Mouse (Mus musculus): ENCODE results near the gene Tldc2. TPM values are rescaled to one million over a fixed set of nuclear protein-coding genes. Genes with fewer than 3 reads are reported as not detected.

Tldc2 gene
- polyA plus RNA-seq, 1 experiment, result not detected

DNA sequence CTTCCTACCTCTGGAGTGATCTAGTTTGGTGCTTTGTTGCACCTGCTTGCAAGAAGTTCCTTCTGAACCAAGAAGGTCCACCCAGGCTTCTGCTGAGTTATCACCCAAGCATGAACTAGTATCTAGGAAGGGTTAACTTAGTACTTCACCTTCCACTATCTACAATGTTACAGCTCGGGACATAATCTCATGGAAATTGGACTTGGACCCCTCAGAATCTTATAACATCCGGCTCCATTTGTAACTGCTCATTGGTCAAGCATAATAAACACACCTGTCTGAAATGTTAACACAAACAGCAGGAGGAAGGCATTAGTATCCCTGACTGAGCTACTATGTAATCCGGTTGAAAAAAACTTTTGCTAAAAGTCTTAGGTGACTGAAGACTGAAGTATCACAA, 40.5 kb downstream of the Tldc2 start:
- no peak for DNase-seq (ENCODE audit: low read depth)

DNA sequence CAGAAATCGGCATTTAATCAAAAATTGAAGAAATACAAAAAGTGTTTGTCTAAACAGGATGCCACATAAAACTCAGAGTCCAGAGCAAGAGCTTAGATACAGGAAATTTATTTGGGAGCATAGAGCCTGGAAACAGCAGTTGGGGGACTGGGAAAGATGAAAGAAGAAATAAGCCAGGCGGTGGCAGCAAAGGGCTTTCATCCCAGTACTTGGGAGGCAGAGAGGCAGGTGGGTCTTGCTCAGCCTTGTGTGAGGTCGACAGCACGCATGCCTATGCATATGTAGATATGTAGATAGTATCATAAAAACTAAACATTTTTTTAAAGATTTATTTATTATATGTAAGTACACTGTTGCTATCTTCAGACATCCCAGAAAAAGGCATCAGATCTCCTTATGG, 41.2 kb downstream of the Tldc2 start:
- no peak for DNase-seq (ENCODE audit: low read depth)

DNA sequence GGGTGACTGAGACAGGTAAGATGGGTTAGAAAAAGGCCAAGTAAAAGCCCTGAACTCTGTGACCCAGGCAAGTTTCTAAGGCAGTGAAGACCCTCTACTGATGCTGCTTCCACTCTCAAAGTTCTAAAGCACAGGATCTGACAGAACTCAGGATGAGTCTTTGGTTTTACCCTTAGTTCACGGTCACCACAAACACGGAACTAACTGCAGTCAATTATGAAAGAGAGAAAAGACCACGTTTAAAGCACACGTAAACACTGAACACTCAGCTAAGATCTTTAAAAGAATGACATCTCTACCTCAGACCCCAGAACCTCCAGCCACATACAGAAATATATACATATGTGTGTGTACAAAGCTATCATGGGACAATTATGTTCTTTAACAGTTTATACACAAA, 42.2 kb downstream of the Tldc2 start:
- no peak for DNase-seq (ENCODE audit: low read depth)

DNA sequence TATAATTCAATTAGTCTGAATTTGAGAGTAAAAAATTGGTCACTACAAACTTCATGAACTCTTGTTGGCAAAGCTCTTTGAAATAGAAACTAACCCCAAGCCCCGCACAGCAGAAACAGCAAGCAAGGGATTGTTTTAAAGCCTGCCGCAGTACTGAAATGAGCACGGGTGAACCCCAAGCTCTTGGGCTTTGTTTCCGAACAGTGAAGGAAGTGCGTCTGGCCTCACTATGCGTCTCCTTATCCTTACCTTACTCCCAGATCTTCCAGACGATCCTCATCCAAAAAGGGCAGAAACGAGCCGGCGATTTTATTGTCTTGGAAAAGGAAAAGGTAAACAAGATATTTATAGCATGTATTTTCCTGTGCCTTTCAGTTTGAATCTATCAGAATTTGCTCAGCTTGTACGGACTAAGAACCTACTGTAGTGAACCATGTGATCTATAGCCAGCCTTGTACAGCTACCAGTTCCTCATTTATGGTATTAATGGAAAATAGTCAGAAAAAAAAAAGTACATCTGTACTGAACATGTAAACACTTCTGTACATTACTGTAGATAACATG, 42.8 kb downstream of the Tldc2 start:
- DNase-seq (ENCODE audit: low read depth), result no peak

DNA sequence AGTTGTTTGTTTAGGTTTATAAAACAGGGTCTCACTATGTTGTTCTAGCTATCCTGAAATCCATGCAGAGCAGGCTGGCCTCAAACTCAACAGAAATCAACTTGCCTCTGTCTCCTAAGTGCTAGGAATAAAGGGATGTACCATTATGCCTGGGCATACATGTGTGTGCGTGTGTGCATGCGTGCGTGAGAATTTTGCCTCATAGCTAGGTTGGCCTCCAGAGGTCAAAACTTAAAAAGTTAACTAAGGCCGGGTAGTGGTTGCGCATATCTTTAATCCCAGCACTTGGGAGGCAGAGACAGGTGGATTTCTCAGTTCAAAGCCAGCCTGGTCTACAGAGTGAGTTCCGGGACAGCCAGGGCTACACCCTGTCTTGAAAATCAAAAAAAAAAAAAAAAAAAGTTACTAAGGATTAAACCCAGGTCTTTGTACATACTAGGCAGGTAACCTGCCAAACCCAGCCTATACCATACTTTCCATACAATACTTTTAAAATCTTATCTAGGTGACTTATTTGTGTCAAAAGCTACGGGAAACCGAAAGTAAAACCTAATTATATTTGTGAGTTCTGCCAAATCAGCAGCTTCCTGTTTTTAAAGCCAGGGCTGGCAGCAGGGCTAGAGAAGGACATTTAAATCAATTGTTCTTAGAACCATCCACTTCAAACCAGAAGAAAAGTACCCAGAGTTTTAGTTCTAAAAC, 44.1 kb downstream of the Tldc2 start:
- DNase-seq (ENCODE audit: low read depth), result no peak

DNA sequence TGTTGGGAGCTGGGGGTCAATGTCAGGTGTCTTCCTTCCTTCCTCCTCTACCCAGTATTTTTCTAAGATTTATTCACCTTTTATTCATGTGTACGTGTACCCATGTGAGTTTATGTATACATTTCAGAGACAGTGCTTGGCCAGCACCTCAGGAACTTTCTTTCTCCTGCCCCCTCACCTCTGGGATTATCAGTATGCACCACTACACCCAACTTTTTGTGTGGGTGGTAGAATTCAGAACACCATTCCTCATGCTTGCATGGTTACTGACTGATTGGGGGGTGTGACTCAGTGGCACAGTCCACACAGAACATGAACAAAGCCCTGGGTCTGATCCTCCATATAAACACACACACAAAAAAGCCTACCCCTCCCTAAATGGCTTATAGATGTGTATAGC, 45.2 kb downstream of the Tldc2 start:
- DNase-seq (ENCODE audit: low read depth), result no peak

DNA sequence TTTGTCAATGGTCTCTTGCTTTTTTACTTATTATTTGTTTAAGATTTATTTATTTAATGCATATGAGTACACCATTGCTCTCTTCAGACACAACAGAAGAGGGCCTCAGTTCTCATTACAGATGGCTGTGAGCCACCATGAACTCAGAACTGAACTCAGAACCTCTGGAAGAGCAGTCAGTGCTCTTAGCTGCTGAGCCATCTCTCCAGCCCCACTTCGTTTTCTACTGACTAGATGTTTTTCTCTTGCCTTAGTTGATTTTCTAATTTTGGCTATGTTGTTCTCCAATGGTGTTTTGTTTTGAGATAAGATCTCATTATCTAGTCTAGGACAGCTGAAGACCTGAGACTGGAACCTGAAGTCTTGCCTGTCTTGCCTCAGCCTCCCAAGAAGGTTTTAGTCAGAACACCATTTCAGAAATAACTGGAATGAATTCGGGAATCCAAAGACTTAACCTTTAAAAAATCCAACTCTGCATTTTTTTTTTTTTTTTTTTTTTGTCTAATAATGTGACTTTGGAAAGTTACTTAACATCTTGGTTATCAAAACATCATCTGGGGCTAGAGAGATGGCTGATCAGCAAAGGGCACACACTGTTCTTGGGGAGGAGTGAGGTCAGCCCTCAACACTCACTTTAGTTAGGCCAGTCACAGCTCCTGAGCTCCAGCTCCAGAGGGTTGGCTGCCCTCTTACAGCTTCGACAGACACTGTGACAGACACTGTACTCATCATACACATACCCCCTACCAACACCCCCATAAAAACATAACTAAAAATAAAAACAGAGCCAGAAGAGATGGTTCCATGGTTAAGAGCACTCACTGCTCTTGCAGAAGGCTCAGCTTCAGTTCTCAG, 46.1 kb downstream of the Tldc2 start:
- DNase-seq (ENCODE audit: low read depth), result no peak

DNA sequence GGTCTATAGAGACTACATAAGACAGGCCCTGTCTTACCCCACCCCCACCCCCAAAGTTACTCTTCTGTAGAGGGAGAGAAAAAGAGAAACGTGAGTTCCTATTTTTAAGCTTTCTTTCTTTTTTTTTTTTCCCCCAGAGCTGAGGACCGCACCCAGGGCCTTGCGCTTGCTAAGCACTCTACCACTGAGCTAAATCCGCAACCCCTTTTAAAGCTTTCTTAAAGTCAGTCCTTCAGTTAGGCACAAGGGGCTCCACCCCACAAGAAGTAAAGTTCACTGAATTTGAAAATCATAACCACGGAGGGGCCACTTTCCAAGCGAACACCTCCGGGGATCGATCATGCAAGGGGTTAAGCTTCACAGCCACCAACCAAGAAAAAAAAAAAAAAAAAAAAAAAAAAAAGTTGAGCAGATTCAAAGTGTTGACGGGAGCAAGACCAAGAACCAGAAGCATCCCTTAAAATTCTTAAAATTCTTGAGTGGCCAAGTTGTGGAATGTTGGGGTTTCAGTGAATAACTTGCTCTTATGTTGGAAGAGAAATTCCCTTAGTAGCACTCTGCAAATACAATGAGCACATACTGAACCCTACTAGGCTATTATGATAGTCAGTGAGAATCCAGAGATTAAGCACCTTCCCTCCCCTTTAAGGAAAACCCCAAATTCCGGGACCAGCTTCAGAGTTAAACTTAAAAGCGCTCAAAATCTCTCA, 47.1 kb downstream of the Tldc2 start:
- DNase-seq (ENCODE audit: low read depth), result no peak

DNA sequence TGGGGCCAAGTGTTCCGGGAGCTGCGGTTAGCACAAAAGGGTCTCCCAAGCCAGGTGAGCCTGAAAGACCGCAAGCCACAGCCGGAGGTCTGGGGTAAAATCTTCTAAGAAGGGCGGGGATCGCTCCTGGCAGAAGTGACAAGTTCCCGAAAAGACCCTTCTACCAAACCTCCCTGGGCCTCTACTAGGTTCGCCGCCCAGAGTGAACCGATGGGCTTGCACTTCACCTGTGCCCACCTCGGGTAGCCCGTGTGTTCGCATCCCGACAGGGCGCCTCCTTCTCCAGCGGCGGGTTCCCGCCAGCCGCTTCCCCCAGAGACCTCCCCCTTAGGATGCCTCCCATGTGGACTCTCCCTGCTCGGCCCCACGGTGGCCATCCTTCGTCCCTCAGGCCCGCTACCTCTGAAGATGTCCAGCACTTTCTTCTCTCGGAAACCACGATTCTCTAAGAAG, 47.6 kb downstream of the Tldc2 start:
- no peak for DNase-seq (ENCODE audit: low read depth)

DNA sequence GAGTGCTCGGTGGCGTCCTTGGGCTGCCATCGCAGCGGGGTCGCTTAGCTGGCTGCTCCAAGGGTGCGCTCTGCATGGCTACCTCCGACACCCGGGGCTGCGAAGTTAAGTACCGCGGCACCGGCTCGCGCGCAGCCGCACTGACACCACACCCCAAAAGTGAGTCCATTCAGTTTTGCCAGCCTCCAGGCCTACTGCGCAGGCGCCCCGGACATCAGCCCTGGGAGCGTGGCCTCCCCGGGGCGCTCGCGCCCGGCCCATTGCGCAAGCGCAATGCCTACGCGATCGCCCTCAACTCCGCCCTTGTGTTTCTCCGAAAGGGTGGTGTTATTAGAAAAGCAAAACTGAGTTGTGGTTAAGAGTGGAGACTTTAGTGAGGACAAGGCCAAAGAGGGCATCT, 48.2 kb downstream of the Tldc2 start, which contains the start of gene Samhd1:
Samhd1 (minus strand) TSS at position 252 of the 400 bp plus-strand sequence.
- no peak for DNase-seq (ENCODE audit: low read depth)

DNA sequence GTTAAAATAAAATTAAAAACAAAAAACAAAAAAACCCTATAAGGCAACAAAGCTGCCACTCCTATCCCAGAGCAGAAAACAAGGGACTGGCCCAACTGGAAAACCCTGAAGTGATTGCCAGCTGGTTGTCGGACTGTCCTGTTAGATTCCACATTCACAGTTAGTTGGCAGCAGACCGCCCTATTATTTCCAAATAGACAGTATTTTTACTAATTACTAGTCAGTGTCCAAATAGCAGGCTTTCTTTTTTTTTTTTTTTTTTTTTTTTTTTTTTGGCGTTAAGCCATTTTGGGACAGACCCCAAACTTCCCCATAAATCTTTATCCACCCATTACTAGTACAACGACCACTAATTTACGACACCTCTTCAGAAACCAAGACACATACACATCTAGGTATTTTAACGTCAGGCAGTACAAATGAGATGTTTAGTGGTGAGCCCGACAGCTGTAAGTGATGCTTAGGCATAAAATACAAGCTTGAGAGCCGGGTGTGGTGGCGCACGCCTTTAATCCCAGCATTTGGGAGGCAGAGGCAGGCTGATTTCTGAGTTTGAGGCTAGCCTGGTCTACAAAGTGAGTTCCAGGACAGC, 48.8 kb downstream of the Tldc2 start:
- no peak for DNase-seq (ENCODE audit: low read depth)

DNA sequence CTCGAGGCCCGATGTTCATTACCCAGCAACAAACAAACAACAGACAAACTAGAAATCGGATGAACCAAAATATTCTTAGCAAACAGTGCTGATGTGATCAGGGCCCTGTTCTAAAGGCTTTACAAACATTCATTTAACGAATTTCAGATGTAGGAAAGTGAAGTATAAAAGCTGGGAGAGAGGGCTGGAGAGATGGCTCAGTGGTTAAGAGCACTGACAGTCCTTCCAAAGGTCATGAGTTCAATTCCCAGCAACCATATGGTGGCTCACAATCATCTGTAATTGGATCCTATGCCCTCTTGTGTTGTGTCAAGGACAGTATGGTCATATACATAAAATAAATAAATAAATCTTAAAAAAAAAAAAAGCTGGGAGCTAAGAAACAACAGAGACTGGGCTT, 49.3 kb downstream of the Tldc2 start:
- no peak for DNase-seq (ENCODE audit: low read depth)

DNA sequence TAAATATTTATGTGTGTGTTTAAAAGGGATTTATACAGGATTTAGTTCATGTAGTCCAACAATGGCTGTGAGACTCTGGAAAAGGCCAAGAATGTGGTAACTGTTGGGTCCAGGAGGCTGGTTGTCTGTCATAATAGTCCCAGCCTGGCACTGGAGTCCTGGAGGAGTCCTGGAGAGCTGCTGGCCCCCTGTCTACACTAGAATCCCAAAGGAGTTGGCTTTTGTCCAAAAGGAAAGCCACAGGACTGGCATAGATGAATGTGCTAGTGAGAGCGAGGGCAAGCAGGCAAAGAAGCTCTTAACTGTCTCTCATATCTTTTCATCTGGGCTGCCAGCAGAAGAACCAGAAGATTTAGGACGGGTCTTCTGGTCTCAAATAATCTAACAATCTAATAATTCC, 49.8 kb downstream of the Tldc2 start:
- DNase-seq (ENCODE audit: low read depth), result no peak

DNA sequence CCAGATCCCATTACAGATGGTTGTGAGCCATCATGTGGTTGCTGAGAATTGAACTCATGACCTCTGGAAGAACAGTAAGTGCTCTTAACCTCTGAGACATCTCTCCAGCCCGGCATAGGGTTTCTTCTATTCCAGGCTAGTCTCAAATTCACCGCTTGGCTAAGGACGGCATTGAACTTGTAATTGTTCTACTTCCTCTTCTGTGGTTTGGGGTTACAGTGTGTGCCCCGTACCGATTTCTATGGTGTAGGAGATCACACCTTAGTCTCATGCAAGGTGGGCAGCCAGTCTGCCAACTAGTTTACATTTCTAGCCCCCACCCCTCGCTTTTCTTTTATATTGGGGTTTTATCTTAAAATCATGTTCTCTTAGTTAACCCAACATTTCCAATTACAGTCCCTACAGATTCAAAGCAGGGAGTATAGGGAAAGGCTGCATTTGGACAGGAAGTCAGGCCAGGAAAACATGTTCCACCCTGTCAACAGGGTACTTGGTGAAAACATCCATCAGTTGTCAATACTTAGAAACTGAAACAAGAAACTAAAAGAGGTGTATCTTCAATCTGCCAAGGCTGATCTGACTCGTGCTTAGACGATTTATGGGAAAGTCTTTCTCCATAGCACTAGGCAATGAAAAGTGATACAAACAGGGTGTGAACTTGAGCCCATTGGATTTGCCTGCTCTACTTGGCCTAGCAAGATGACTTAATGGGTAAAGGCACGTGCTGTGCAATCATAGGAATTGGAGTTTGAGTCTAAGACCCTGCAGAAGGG, 51.3 kb downstream of the Tldc2 start:
- DNase-seq (ENCODE audit: low read depth), result no peak

DNA sequence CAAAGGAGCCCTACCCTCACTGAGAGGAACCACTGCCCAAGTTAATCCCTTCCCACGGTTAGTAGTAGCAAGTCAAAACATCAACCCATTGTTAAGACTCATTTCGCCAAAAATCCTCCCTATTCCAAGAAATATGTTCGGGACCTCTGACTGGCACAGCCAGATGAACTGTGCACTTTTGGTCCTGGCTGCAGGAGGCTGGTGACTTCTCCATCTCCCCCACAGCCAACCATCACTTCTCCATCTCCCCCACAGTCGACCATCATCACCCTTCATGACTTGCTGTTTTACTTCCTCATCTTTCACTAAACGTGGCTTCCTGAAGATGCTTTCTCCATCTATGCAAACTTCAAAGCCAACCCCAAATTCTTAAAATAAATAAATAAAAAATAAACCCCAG, 52.0 kb downstream of the Tldc2 start:
- no peak for DNase-seq (ENCODE audit: low read depth)

DNA sequence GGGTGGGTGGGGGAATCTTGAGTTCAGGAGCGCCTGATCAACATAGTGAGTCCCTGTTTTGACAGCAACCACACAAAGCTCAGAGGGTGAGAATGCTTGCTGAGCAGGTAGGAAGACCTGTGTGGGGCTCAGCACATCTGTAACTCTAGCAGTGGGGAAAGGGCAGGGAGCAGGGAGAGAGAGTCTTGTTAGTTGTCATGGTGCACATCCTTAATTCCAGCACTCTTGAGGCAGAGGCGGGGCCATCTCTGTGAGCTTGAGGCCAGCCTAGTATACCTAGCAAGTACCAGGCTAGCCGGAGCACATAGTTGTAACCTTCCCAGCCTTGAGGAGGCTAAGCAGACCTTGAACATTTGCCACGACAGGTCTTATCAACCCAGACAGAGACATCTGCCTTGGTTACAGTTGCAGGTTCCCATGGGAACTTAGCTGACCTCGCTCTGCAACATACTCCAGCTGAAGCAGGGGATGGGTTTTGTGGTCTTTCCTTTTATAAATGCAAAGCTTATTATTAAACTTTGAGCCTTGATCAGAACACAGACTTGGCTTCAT, 52.5 kb downstream of the Tldc2 start:
- no peak for DNase-seq (ENCODE audit: low read depth)

DNA sequence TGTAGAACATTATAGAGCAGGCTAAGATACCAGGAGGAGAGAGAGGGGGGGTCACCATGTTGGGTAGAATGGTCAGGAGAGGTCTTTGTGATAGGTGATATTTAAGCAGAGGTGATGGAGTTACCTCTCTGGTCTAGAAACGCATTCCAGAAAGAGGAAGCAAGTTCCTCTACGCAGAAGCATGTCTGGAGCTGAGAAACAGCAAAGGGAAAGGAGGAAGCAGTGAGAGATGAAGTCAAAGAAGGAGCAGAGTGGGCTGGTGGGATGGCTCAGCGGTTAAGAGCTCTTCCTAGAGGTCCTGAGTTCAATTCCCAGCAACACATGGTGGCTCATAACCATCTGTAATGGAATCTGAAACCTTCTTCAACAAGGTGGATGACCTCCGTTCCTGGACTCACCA, 55.1 kb downstream of the Tldc2 start:
- no peak for DNase-seq (ENCODE audit: low read depth)

DNA sequence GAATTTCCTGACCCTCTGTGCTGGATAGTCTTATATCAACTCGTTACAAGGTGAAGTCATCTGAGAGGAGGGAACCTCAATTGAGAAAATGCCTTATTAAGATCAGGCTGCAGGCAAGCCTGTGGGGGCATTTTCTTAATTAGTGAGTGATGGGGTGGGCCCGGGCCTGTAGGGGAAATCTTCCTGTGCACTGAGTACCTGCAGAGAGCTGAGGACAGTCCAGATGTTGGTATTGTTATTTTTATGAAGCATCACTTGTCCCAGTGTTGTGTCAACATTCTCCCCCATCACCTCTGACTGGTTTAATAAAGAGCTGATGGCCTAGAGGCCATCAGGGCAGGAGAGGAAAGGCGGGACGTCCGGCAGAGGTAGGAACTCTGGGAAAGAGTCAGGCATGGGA, 57.3 kb downstream of the Tldc2 start:
- no peak for DNase-seq (ENCODE audit: low read depth)

DNA sequence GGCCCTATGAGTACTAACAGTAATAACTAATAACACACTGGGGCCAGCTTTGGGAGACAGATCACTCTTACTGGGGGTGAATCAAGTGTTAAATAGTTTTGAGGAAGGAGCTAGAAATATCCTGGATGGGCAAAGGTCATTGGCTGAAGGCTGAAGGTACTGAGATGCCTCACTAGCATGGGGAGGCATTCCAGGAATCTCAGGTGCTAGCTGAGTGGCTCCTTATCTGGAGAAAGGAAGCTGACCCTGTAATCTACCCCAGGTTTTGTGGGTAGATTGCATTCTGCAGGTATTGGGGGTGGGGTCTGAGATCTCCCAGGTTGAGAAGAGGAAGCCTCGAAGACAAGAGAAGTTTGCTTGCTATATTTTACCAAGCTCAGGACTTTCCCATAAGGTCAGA, 58.3 kb downstream of the Tldc2 start:
- no peak for DNase-seq (ENCODE audit: low read depth)

Measured in gonadal fat pad, adult 2 months (tissue).